Mouse (Mus musculus) gonadal fat pad, adult 2 months (tissue): Measurements from ENCODE around the gene Cd86. TPM values are rescaled to one million over a fixed set of nuclear protein-coding genes. Genes with fewer than 3 reads are reported as not detected.

ENCODE experiments used
- DNase-seq: peaks from one replicate; pipeline ENCODE4 v3.0.0-alpha.2; 2012; ENCODE audit warnings: low read depth
- polyA plus RNA-seq: library from polyadenylated mRNA; depleted of rRNA; stranded (reverse); fragments of >200 nt; gene quantifications from 2 replicates; pipeline ENCODE4 v1.2.3, GENCODE M21; 2012; rRNA removed

Cd86 gene
- 2.5 and 2.6 TPM in 2 replicates for polyA plus RNA-seq

- DNase-seq: no peak
Measured at GRCm38 (mm10) chr16:36665782-36666181, at the start of gene Cd86. TSS of gene Cd86 (minus strand) at chr16:36666081.

- no peak for DNase-seq
Measured at GRCm38 (mm10) chr16:36711760-36712159, 45.9 kb upstream of the Cd86 start.

GRCm38 (mm10) chr16:36710794-36711193 is 44.9 kb upstream of the Cd86 start:
- DNase-seq: no peak

- no peak for DNase-seq
Measured at GRCm38 (mm10) chr16:36709405-36709804, 43.5 kb upstream of the Cd86 start.

- DNase-seq: no peak
Measured at GRCm38 (mm10) chr16:36708751-36709150, 42.9 kb upstream of the Cd86 start.

GRCm38 (mm10) chr16:36707702-36708423 is 42.0 kb upstream of the Cd86 start:
- no peak for DNase-seq

- DNase-seq: no peak
Measured at GRCm38 (mm10) chr16:36700484-36700883, 34.6 kb upstream of the Cd86 start.

- no peak for DNase-seq
Measured at GRCm38 (mm10) chr16:36697331-36697730, 31.4 kb upstream of the Cd86 start.

GRCm38 (mm10) chr16:36694798-36695290 is 29.0 kb upstream of the Cd86 start:
- no peak for DNase-seq

- no peak for DNase-seq
Measured at GRCm38 (mm10) chr16:36693818-36694413, 28.0 kb upstream of the Cd86 start, which contains the start of gene Ildr1. TSS of gene Ildr1 (plus strand) at chr16:36693978.

GRCm38 (mm10) chr16:36691484-36691883 is 25.6 kb upstream of the Cd86 start:
- DNase-seq: no peak

GRCm38 (mm10) chr16:36688076-36688475 is 22.2 kb upstream of the Cd86 start:
- no peak for DNase-seq

GRCm38 (mm10) chr16:36684325-36684918 is 18.5 kb upstream of the Cd86 start:
- DNase-seq: no peak

- DNase-seq: no peak
Measured at GRCm38 (mm10) chr16:36681829-36682228, 15.9 kb upstream of the Cd86 start.

GRCm38 (mm10) chr16:36675902-36676301 is 10.0 kb upstream of the Cd86 start:
- DNase-seq: no peak

GRCm38 (mm10) chr16:36675304-36675703 is 9.4 kb upstream of the Cd86 start:
- no peak for DNase-seq

- DNase-seq: no peak
Measured at GRCm38 (mm10) chr16:36674457-36675204, 8.8 kb upstream of the Cd86 start.

- no peak for DNase-seq
Measured at GRCm38 (mm10) chr16:36673196-36673595, 7.3 kb upstream of the Cd86 start.

GRCm38 (mm10) chr16:36670590-36670989 is 4.7 kb upstream of the Cd86 start:
- no peak for DNase-seq

GRCm38 (mm10) chr16:36666448-36667017 is 652 bp upstream of the Cd86 start:
- no peak for DNase-seq

GRCm38 (mm10) chr16:36663484-36663883 is 2.4 kb downstream of the Cd86 start:
- no peak for DNase-seq

GRCm38 (mm10) chr16:36661330-36661729 is 4.6 kb downstream of the Cd86 start:
- DNase-seq: no peak
